Mouse (Mus musculus) liver, embryonic 11.5 days (tissue): ENCODE measurements at regions not wholly inside any gene's neighbourhood (a gene's known extent, or its start where the extent isn't known, plus 50 kb on each side); places are given as distances from the start of the nearest gene placed in this dataset.
"Not testable (repeated sequence)": the region's sequence is repeated elsewhere in the genome, so short reads cannot be mapped to it uniquely, and the experiment has no call there.

Experiments used
- ATAC-seq: fragments of 200-750 bp; cut with Nextera tagmentation; replicated peaks from 2 replicates; pipeline ENCODE4 v1.8.0; 2017; ENCODE audit warnings: moderate number of reproducible peaks, mild to moderate bottlenecking, moderate TSS enrichment, moderate library complexity; ENCODE audit not compliant: low FRiP score
- DNase-seq: peaks from one replicate; pipeline ENCODE4 v3.0.0-alpha.2; 2017; ENCODE audit warnings: low spot score
- H3K27ac ChIP-seq: fragments of 300-500 bp; sonication (generic); 2 replicates; pipeline ENCODE4 v1.5.1; 2014; ENCODE audit warnings: mild to moderate bottlenecking, low read depth, low read length, control low read depth
- H3K27me3 ChIP-seq: fragments of 300-500 bp; sonication (generic); replicated peaks from 2 replicates; pipeline ENCODE4 v1.6.1; 2014; ENCODE audit warnings: low read length, mixed read lengths; ENCODE audit not compliant: control insufficient read depth, insufficient read depth
- H3K36me3 ChIP-seq: fragments of 300-500 bp; sonication (generic); 2 replicates; pipeline ENCODE4 v1.6.1; 2014; ENCODE audit warnings: mild to moderate bottlenecking, low read length, moderate library complexity, mixed read lengths; ENCODE audit not compliant: control insufficient read depth, insufficient read depth
- H3K4me1 ChIP-seq: fragments of 300-500 bp; sonication (generic); replicated peaks from 2 replicates; pipeline ENCODE4 v1.6.1; 2014; ENCODE audit warnings: low read length, mixed read lengths; ENCODE audit not compliant: control insufficient read depth, insufficient read depth
- H3K4me2 ChIP-seq: fragments of 300-500 bp; sonication (generic); 2 replicates; pipeline ENCODE4 v1.6.1; 2014; ENCODE audit warnings: mild to moderate bottlenecking, control low read depth, moderate library complexity
- H3K4me3 ChIP-seq: fragments of 300-500 bp; sonication (generic); 2 replicates; pipeline ENCODE4 v1.5.1; 2014; ENCODE audit warnings: low read depth, low read length, control low read depth
- H3K9ac ChIP-seq: fragments of 300-500 bp; sonication (generic); 2 replicates; pipeline ENCODE4 v1.6.1; 2014; ENCODE audit warnings: low read depth, low read length, control low read depth
- H3K9me3 ChIP-seq: fragments of 300-500 bp; sonication (generic); 2 replicates; pipeline ENCODE4 v1.6.1; 2016; ENCODE audit warnings: low read length, inconsistent platforms, mixed read lengths; ENCODE audit not compliant: control insufficient read depth
- WGBS: fragments of 180-500 bp; shearing (Covaris S2); extraction: QIAGEN DNeasy Blood & Tissue Kit; methylation state at CpG from one replicate; pipeline ENCODE4 v1.1.7; 2014; 5-methylcytosine and 5-hydroxymethylcytosine counted together

DNA sequence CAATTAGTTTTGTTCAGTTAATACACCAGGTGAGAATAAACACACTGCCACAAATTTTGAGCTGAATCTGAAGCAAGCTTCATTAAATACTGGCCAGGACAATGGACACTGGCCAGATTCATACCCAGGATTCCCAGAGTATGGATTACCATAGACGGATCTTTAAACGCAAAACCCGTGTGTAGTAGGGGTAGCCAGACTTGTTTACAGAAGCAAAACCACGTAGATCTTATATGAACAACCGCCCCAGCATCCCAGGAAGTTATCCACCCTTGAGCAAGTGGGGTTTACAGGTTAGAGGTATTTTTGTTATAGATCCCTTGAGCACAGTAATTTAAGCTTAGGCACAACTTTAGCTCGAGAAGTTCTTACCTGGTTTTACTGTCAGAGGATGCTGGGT lies 71.1 kb upstream of the Ezr start:
- no peaks in the 10 kb centered on the region for H3K9me3 ChIP-seq
- no peaks in the 10 kb centered on the region for H3K27me3 ChIP-seq
- H3K4me3 ChIP-seq, result no peak overlapping the region
- DNase-seq (no peak), ATAC-seq (no peak)
- no peaks in the 10 kb centered on the region for H3K36me3 ChIP-seq
- H3K4me2 ChIP-seq, result no peak overlapping the region
- H3K27ac ChIP-seq, result no peak overlapping the region
- no peak overlapping the region for H3K9ac ChIP-seq
- no peaks in the 10 kb centered on the region for H3K4me1 ChIP-seq
- WGBS, result 78% methylated on average over 6 of the region's 6 CpGs

- peak; percentile 79 for ATAC-seq
- no peak overlapping the region for H3K9ac ChIP-seq
- no peak for DNase-seq
These were observed 69.8 kb upstream of the Ezr start for GRCm38 (mm10) chr17:6852177-6852947.

GRCm38 (mm10) chr17:6850513-6850912 lies 67.9 kb upstream of the Ezr start:
- Histone ChIP-seq H3K4me1 (no peaks in the 10 kb centered on the region), H3K27me3 (no peaks in the 10 kb centered on the region), H3K27ac (no peak overlapping the region), H3K4me2 (no peak overlapping the region), H3K9me3 (no peaks in the 10 kb centered on the region), H3K9ac (no peak overlapping the region), H3K4me3 (no peak overlapping the region), H3K36me3 (no peaks in the 10 kb centered on the region)
- DNase-seq (no peak), ATAC-seq (no peak)

More at GRCm38 (mm10) chr17:6852177-6852947, 69.8 kb upstream of the Ezr start:
- no peaks in the 10 kb centered on the region for H3K4me1 ChIP-seq
- H3K27ac ChIP-seq, result no peak overlapping the region
- no peak overlapping the region for H3K4me3 ChIP-seq
- WGBS, result 36% methylated on average over 11 of the region's 11 CpGs
- H3K27me3 ChIP-seq, result no peaks in the 10 kb centered on the region
- H3K9me3 ChIP-seq, result no peaks in the 10 kb centered on the region
- no peak overlapping the region for H3K4me2 ChIP-seq
- H3K36me3 ChIP-seq, result no peaks in the 10 kb centered on the region

DNA sequence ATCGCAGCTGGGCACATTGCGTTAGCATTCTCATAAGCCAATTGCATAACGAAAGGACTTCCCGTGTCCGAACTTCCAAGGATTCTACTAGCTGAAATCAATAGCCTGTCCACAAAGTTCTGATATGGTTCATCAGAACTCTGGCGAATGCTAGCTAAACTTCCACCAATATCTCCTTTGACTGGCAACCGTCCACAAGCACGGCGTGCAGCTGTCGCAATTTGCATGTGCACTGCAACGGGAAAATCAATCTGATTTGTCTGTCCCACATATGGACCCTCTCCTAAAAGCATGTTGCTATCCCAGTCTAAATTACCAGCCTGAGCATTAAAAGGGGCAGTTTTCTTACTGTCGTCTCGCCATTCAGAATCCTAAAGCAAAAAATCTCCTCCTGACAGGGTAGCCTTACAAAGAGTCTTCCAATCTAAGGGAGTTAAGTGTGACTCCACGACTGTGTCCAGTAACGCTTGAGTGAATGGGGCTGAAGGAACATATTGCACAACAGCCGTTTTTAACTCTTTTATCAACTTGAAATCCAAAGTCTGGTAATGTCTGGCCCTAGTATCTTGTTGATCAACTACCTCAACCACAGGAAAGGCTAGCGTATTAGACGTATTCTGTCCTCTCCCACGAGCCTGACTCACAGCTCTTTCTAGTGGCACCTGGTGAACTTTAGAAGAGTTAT lies 59.3 kb upstream of the Ezr start:
- not testable (repeated sequence) for H3K27ac ChIP-seq, H3K4me2 ChIP-seq, H3K27me3 ChIP-seq, H3K36me3 ChIP-seq, H3K4me3 ChIP-seq, ATAC-seq, H3K4me1 ChIP-seq, H3K9me3 ChIP-seq, DNase-seq, H3K9ac ChIP-seq
- 85% methylated on average over 19 of the region's 19 CpGs for WGBS

DNA sequence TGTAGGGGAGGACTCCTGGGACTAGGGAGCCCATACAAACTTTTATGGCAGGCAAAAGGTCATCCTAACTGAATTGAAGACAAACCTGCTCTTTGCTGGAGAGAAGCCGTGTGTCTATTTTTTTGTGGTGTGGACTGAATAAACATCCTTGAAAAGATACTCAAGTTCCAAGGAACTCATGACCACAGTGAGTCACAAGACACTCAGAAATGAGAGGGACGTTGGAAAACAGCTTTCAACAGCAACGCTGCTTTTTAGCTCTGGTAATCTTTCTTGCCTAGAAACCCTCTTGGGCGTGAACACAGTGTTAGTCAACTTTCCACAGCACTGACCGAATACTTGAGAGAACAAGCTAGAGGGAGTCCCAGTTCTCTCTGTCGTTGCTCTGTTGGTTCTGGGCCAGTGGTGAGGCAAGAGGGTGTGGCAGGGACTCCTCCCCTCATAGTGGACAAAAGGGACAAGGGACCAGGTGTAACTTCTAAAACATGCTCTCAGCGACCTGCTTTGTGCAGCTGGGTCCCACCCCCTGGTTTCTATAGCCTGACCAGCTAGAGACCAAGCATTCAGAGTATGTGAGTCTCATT lies 52.8 kb upstream of the Ezr start:
- 57% methylated on average over 7 of the region's 7 CpGs for WGBS
- Histone ChIP-seq H3K4me3 (no peak overlapping the region), H3K9me3 (no peaks in the 10 kb centered on the region), H3K4me1 (no peaks in the 10 kb centered on the region), H3K27ac (no peak overlapping the region), H3K27me3 (no peaks in the 10 kb centered on the region), H3K9ac (no peak overlapping the region), H3K4me2 (no peak overlapping the region), H3K36me3 (no peaks in the 10 kb centered on the region)
- no peak for DNase-seq
- no peak for ATAC-seq
